Mouse (Mus musculus): ENCODE results near the gene Rgs7bp.

- TF ChIP-seq USF1 (IDR thresholded peaks at IDR 0.05; ENCODE audit: low read depth, low read length): no peak
- TF ChIP-seq BHLHE40 (IDR thresholded peaks at IDR 0.05; ENCODE audit: borderline replicate concordance, low read depth, low read length): no peak
- no peak for TF ChIP-seq CTCF (IDR thresholded peaks at IDR 0.05 in 2 of 3, conservative IDR thresholded peaks at IDR 0.05 in 1 of 3; ENCODE audit: control insufficient read depth in 1 of 3, insufficient read depth in 1 of 3, low read depth in 2 of 3, low read length in 3 of 3, poor library complexity in 1 of 3, severe bottlenecking in 1 of 3)
- TF ChIP-seq NRF1 (IDR thresholded peaks at IDR 0.05; ENCODE audit: insufficient read depth, low read depth, low read length, poor library complexity, severe bottlenecking): no peak
Observed at GRCm38 (mm10) chr13:104988811-104989258, 65.9 kb downstream of the Rgs7bp start.

Measured in MEL (cell line).